Mouse (Mus musculus) lung, embryonic 15.5 days (tissue): Measurements from ENCODE around the gene Zc3h10. TPM values are rescaled to one million over a fixed set of nuclear protein-coding genes. Genes with fewer than 3 reads are reported as not detected.

Experiments used
- ATAC-seq: fragments of 200-750 bp; cut with Nextera tagmentation; 2 replicates; pipeline ENCODE4 v1.8.0; 2017; ENCODE audit warnings: moderate number of reproducible peaks, borderline replicate concordance; ENCODE audit not compliant: low FRiP score, low TSS enrichment; ENCODE audit errors: extremely low read depth
- H3K27ac ChIP-seq: fragments of 300-500 bp; sonication (generic); 2 replicates; pipeline ENCODE4 v1.5.1; 2015; ENCODE audit warnings: moderate library complexity, mild to moderate bottlenecking, inconsistent platforms
- H3K27me3 ChIP-seq: fragments of 300-500 bp; sonication (generic); 2 replicates; pipeline ENCODE4 v1.6.1; 2015; ENCODE audit warnings: inconsistent platforms
- H3K36me3 ChIP-seq: fragments of 300-500 bp; sonication (generic); 2 replicates; pipeline ENCODE4 v1.6.1; 2015; ENCODE audit warnings: inconsistent platforms
- H3K4me1 ChIP-seq: fragments of 300-500 bp; sonication (generic); 2 replicates; pipeline ENCODE4 v1.6.1; 2015; ENCODE audit warnings: inconsistent platforms
- H3K4me2 ChIP-seq: fragments of 300-500 bp; sonication (generic); 2 replicates; pipeline ENCODE4 v1.6.1; 2015; ENCODE audit warnings: inconsistent platforms, mild to moderate bottlenecking, moderate library complexity
- H3K4me3 ChIP-seq: fragments of 300-500 bp; sonication (generic); 2 replicates; pipeline ENCODE4 v1.5.1; 2015; ENCODE audit warnings: mild to moderate bottlenecking, inconsistent platforms
- H3K9ac ChIP-seq: fragments of 300-500 bp; sonication (generic); 2 replicates; pipeline ENCODE4 v1.6.1; 2015; ENCODE audit warnings: inconsistent platforms
- H3K9me3 ChIP-seq: fragments of 300-500 bp; sonication (generic); 2 replicates; pipeline ENCODE4 v1.6.1; 2016; ENCODE audit warnings: inconsistent platforms
- WGBS: fragments of 180-500 bp; shearing (Covaris S2); methylation state at CpG from one replicate; pipeline ENCODE4 v1.1.7; 2015; 5-methylcytosine and 5-hydroxymethylcytosine counted together
- polyA plus RNA-seq: library from polyadenylated mRNA; unstranded; fragments of >200 nt; fragmentation: Nextera tagmentation; extraction: Ambion mirVana; gene quantifications from 2 replicates; pipeline ENCODE4 v1.2.1, GENCODE M21; 2015

Gene Zc3h10
- polyA plus RNA-seq: 14.6 and 14.9 TPM in 2 replicates

DNA sequence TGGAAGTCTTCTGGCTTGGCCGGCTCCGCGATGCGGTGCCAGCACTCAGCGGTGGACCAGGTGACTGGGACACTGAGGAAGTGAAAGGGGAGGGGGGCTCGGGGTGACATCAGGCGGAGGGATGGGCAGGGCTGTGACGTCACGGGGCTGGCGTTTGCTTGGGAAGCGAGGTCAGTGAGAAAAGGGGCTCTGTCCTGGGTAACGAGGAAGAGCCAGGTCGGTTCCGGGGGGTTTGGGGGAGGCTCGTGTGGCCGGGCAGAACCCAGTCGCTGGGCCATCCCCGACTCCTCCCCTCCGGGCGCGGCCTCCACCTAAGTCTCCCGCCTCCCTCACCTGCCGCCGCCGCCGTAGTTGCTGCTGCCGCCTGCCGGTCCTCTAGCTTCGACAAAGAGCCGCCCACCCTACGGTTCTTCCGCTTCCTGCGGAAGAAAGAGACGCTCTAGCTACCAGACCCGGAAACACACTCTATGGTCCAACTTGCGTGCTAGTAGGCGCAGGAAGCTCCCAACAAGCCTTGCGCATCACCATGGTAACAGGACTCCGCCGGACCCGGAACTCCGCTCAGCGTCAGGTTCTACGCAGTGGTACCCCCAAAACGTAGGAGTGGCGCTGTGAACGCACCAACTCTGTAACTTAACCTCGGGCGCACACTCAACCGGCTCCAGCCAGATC, at the start of gene Zc3h10:
Gene Zc3h10 (minus strand): TSS at position 414 of the 672 bp plus-strand sequence.
- peak within 1 kb of the TSS; percentile 88 for H3K4me2 ChIP-seq
- no peaks in the 10 kb centered on the region for H3K9me3 ChIP-seq
- under 1% methylated on average over 50 of the region's 50 CpGs for WGBS
- peak within 1 kb of the TSS; percentile 88 for H3K4me3 ChIP-seq
- peak within 1 kb of the TSS; percentile 93 for H3K27ac ChIP-seq
- peaks cover 32% of the 10 kb centered on the region for H3K36me3 ChIP-seq
- peak; percentile 90 for ATAC-seq
- no peaks in the 10 kb centered on the region for H3K27me3 ChIP-seq
- peak within 1 kb of the TSS; percentile 74 for H3K9ac ChIP-seq
- H3K4me1 ChIP-seq: peaks cover 15% of the 10 kb centered on the region

DNA sequence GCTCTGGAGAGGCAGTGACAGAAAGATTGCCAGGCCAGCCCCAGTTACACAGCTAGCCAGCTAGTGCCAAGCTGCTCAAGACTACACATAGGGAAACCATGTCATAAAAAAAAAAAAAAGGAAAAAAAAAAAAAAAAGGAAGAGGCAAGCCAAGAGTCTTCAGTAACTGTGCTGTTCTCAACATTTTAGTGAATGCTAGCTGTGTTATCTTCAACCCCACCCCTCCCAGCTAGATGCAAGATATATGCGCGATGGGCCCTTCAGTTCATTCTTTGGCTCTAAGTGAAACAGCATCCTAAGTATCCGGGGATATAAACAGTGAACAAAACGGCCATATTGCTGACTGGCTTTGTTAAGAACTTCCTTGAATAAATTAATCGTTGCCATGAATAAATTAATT, 45.2 kb upstream of the Zc3h10 start:
- Histone ChIP-seq H3K36me3 (no peaks in the 10 kb centered on the region), H3K4me3 (no peak overlapping the region), H3K9me3 (no peaks in the 10 kb centered on the region), H3K27ac (no peak overlapping the region), H3K4me1 (peaks cover 7% of the 10 kb centered on the region; the same call in 1 of the 2 replicates), H3K27me3 (peaks cover 23% of the 10 kb centered on the region), H3K9ac (no peak overlapping the region), H3K4me2 (no peak overlapping the region)
- WGBS: 72% methylated on average over 5 of the region's 5 CpGs
- ATAC-seq: no peak

DNA sequence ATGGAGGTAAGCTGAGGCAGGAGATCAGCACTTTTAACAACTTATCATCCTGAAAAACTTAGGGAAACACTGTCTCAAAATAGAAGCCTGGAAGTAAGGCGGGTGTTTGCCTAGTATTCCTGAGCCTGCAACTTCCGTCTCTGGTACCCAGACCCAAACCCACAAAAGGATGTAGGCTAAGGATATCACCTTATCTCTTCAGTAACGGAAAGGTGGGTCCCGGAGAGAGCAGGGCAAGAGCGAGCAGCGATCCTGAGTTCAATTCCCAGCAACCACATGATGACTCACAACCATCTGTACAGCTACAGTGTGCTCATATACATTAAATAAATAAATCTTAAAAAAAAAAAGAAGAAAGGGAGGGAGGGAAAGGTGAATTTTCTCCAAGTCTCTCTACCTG, 43.9 kb upstream of the Zc3h10 start:
- H3K4me3 ChIP-seq: no peak overlapping the region
- H3K27ac ChIP-seq: no peak overlapping the region
- ATAC-seq: no peak
- no peak overlapping the region for H3K9ac ChIP-seq
- peaks cover 19% of the 10 kb centered on the region for H3K4me1 ChIP-seq
- peaks cover 36% of the 10 kb centered on the region for H3K27me3 ChIP-seq
- H3K36me3 ChIP-seq: no peaks in the 10 kb centered on the region
- WGBS: 66% methylated on average over 6 of the region's 6 CpGs
- no peak overlapping the region for H3K4me2 ChIP-seq
- no peaks in the 10 kb centered on the region for H3K9me3 ChIP-seq

DNA sequence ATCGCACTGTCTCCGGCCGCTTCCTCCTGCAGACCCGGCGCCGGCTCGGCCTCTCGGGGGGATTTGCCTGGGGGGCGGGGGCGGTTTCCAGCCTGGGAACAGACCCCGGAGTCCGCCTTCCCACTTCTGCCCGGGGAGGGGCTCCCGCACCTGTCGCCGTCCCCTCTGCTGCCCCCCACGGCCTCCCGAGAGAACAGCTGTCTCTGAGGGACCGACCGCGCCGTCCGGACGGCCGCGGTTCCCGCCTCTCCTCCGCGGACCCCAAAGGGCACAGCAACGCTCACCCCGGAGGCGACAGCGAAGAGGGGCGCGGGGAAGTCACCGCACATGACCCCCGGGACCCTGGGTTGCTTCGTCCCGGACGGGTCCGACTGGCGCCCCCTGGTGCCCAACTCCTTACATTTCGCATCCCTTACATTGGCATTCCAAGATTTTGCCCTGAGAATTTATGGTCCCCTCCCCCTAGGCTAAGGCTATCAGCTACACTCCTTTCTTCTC, 42.7 kb upstream of the Zc3h10 start:
- Histone ChIP-seq H3K4me3 (peak overlapping the region; percentile 64), H3K27me3 (peaks cover 37% of the 10 kb centered on the region), H3K36me3 (no peaks in the 10 kb centered on the region), H3K4me2 (peak overlapping the region; percentile 92), H3K27ac (peak overlapping the region; percentile 96), H3K9ac (peak overlapping the region; percentile 56), H3K9me3 (no peaks in the 10 kb centered on the region), H3K4me1 (peaks cover 25% of the 10 kb centered on the region)
- ATAC-seq: peak; percentile 44
- WGBS: under 1% methylated on average over 43 of the region's 43 CpGs

DNA sequence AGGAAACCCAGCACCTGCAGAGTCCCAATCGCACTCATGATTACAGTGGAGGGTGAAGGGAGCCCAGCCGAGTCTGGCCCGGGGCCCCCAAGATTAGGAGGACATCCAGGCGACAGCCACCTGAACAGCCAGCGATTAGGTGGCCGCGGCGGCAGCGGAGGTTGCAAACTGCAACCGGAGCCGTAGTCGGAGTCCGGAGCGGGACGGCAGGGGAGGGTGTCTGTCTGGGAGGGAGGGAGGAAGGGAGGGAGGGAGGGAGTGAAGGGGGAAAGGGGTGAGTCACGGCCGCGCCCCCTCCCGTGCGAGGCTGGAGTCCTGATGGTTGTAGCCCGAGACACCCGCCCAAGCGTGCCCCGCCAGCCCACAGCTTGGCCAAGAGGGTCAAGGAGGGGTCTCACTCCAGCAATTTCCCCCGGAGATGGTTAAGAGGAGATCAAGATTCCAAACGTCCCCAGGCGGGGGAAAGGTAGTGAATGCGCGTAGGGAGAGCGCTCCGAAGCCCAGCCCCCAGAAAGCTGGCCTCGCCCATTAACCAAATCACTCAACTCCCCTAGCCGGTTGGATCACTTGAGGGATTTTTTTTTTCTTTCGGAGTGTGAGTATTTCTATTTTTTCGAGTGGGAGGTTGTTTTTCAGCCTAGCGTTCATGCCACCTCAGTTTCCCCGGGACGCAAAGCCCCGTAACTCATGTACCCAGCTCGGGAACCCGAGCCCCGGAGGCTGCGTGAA, 42.1 kb upstream of the Zc3h10 start, which contains the start of gene Erbb3:
Gene Erbb3 (minus strand): TSS at position 189 of the 729 bp plus-strand sequence.
- Histone ChIP-seq H3K4me3 (peak within 1 kb of the TSS; percentile 64), H3K9me3 (no peaks in the 10 kb centered on the region), H3K27me3 (peaks cover 39% of the 10 kb centered on the region), H3K4me1 (peaks cover 26% of the 10 kb centered on the region), H3K9ac (peak within 1 kb of the TSS; percentile 56), H3K27ac (peak within 1 kb of the TSS; percentile 96), H3K4me2 (peak within 1 kb of the TSS; percentile 92), H3K36me3 (no peaks in the 10 kb centered on the region)
- ATAC-seq: peak; percentile 71
- under 1% methylated on average over 43 of the region's 43 CpGs for WGBS

DNA sequence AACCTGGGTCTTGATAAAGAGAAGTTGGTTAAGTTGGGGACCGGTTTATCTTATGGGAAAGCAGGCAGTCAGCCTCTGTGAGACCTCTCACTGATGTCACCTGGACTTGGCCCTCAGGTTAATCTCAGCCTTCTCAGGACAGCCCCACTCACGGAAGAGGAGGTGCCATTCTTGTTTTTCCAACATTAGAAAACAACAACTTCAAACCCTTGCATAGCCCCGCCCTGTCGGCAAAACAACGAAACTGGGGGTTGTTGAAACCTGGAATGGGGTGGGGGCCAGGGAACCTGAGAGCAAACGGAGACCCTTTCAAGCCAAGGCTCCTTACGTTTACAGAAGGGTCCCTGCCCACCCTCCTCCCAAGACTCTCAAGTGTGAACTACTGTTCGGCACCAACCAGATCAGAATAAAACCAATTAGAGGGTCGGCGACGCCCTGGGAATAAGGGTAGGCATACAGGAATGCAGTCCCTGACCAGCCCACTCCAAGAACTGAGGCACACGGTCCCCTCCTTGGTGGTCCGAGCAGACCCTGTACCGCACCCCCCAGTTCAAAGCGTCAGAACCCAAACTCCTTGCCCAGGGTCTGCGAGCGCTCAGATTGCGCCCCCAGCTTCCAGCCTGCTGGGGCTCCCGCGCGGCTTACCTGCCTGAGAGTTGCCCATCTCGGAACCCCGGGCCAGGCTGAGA, 41.3 kb upstream of the Zc3h10 start:
- peak overlapping the region; percentile 64 for H3K4me3 ChIP-seq
- peak overlapping the region; percentile 56 for H3K9ac ChIP-seq
- peak overlapping the region; percentile 92 for H3K4me2 ChIP-seq
- 0 out of 2 replicates have a peak, but pooled peaks have one; percentile 6 for ATAC-seq
- no peaks in the 10 kb centered on the region for H3K36me3 ChIP-seq
- H3K27me3 ChIP-seq: peaks cover 40% of the 10 kb centered on the region
- H3K27ac ChIP-seq: peak overlapping the region; percentile 96
- WGBS: 1% methylated on average over 23 of the region's 23 CpGs
- H3K9me3 ChIP-seq: no peaks in the 10 kb centered on the region
- H3K4me1 ChIP-seq: peaks cover 26% of the 10 kb centered on the region

DNA sequence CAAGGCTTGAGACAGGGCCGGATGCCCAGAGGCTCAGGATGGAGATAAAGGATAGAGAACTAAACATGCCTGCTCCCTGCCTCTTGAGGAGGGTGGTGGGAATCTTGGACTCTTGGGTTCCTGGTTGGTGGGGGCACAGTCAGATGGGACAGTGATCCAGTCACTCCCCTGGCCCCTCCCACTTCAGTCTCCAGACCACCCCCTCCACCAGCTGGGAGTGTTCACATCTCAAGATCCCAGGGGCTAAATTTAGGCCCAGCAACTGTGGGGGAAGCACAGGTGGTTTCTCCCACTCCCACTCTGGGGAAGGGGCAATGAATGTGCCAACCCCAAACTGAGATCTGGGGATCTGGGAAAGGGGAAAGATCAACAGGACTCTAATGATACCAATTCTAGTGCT, 40.6 kb upstream of the Zc3h10 start:
- Histone ChIP-seq H3K36me3 (no peaks in the 10 kb centered on the region), H3K9ac (peak overlapping the region; percentile 56; the same call in 1 of the 2 replicates), H3K4me3 (peak overlapping the region; percentile 64), H3K9me3 (no peaks in the 10 kb centered on the region), H3K4me1 (peaks cover 34% of the 10 kb centered on the region), H3K4me2 (peak overlapping the region; percentile 92), H3K27me3 (peaks cover 42% of the 10 kb centered on the region), H3K27ac (peak overlapping the region; percentile 96)
- WGBS: 7% methylated on average over 1 of the region's 1 CpGs
- no peak for ATAC-seq

DNA sequence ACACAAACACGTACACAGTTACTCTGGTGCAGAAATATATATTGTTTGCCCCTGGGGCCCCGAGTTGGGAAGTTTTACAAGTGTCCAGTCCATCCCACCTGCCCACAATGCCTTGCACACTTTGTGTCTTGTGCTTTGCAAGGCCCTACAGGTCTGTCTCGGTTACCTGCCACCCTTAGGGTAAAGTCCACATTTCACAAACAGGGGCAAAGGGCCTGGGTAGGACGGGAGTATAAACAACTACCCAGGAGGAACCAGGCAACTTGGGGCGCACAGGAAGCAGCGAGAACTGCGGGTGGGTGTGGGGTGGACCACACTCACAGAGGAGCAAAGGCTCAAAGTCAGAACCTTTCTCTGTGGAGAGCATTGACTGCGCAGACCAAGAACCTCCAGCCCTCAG, 40.1 kb upstream of the Zc3h10 start:
- WGBS: 34% methylated on average over 8 of the region's 8 CpGs
- Histone ChIP-seq H3K9me3 (no peaks in the 10 kb centered on the region), H3K9ac (0 out of 2 replicates have a peak overlapping the region, but pooled peaks have one; percentile 56), H3K4me1 (peaks cover 38% of the 10 kb centered on the region), H3K4me3 (peak overlapping the region; percentile 64), H3K4me2 (peak overlapping the region; percentile 92), H3K36me3 (no peaks in the 10 kb centered on the region), H3K27ac (peak overlapping the region; percentile 96), H3K27me3 (peaks cover 45% of the 10 kb centered on the region)
- no peak for ATAC-seq

DNA sequence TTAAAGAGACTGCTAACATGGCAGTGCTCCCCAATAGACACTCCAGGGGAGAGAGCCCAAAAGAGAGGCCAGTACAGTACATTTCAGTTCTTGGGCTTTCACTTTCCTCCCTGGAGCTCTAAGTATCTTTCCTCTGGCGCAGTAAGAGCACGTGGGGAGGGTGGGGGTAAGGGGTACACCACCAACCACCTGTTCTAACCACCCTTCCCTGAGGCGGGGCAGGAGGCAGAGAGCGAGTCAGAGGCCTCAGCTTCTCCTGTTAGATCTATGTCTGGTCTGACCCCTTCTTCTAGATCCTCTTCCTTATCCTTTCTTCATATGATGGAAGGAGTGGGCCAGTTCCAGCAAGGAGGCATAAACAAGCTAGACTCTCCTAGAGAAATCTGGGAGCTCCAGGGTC, 39.5 kb upstream of the Zc3h10 start:
- Histone ChIP-seq H3K27me3 (peaks cover 45% of the 10 kb centered on the region), H3K9me3 (no peaks in the 10 kb centered on the region), H3K36me3 (no peaks in the 10 kb centered on the region), H3K4me3 (peak overlapping the region; percentile 64), H3K4me2 (peak overlapping the region; percentile 92), H3K4me1 (peaks cover 41% of the 10 kb centered on the region), H3K27ac (peak overlapping the region; percentile 96), H3K9ac (0 out of 2 replicates have a peak overlapping the region, but pooled peaks have one; percentile 3)
- no peak for ATAC-seq
- 27% methylated on average over 4 of the region's 4 CpGs for WGBS

DNA sequence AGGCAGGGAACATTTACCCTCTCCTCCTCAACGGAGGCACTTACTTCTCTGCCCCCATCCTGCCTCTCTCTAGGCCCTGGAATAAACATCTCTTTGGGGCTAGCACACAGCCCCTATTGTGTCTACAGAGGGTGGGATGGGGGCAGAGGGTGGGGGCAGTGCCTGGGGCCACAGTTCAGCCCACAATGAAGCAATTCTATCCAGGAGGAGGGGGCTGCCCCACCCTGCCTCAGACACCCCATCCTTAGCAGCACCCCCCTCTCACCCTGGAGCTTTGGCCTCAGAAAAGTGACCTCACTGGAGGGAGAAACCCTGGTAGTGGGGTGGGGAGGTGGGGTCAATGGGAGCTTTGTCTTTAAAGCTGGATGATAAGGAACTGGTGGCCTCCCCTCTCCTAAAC, 39.0 kb upstream of the Zc3h10 start:
- WGBS: 5% methylated on average over 1 of the region's 1 CpGs
- Histone ChIP-seq H3K4me2 (peak overlapping the region; percentile 92), H3K9ac (0 out of 2 replicates have a peak overlapping the region, but pooled peaks have one; percentile 3), H3K27ac (peak overlapping the region; percentile 96), H3K4me1 (peaks cover 41% of the 10 kb centered on the region), H3K4me3 (peak overlapping the region; percentile 64), H3K27me3 (peaks cover 45% of the 10 kb centered on the region), H3K36me3 (no peaks in the 10 kb centered on the region), H3K9me3 (no peaks in the 10 kb centered on the region)
- no peak for ATAC-seq

DNA sequence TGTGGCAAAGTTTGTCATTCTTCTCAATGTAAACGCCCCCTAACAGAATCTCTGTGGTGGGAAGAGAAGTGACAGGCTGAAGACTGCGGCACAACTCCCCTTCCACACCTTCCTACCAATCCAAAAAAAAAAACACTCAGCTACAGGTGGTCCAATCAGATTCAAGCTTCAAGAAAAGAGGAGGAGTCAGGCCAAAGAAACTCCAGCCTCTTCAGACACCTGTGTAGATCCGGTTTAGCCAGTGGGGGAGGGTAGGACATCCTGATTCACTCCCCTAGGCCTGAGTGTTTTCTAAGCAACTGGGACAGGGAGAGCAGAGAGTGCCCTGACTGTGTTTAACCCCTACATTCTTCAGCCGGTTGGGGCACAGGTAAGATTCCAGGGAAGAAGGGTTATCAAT, 36.8 kb upstream of the Zc3h10 start:
- H3K4me2 ChIP-seq: peak overlapping the region; percentile 35
- WGBS: 7% methylated on average over 4 of the region's 4 CpGs
- ATAC-seq: peak; percentile 58; the same call in 1 of the 2 replicates
- peak overlapping the region; percentile 81 for H3K27ac ChIP-seq
- no peak overlapping the region for H3K9ac ChIP-seq
- peak overlapping the region; percentile 7; the same call in 1 of the 2 replicates for H3K4me3 ChIP-seq
- 0 out of 2 replicates have a peak, but pooled peaks cover 4% of the 10 kb centered on the region for H3K36me3 ChIP-seq
- peaks cover 34% of the 10 kb centered on the region for H3K4me1 ChIP-seq
- H3K27me3 ChIP-seq: peaks cover 38% of the 10 kb centered on the region
- no peaks in the 10 kb centered on the region for H3K9me3 ChIP-seq
